Mouse (Mus musculus) G1E (cell line): ENCODE measurements around the gene Cpne2. TPM values are rescaled to one million over a fixed set of nuclear protein-coding genes. Genes with fewer than 3 reads are reported as not detected.
A peak's percentile ranks its signal among the peaks of the same experiment; 100 is the strongest.

ENCODE experiments used
- ATAC-seq: 2 replicates; pipeline ENCODE4 v1.8.0; 2016; ENCODE audit warnings: mild to moderate bottlenecking; ENCODE audit not compliant: insufficient number of reproducible peaks, poor library complexity, low FRiP score, severe bottlenecking; ENCODE audit errors: extremely low read depth
- DNase-seq: peaks from one replicate; pipeline ENCODE4 v3.0.0; 2012; ENCODE audit warnings: low spot score
- H3K27me3 ChIP-seq: 2 replicates; pipeline ENCODE4 v1.6.1; 2012; ENCODE audit warnings: mild to moderate bottlenecking, low read length, inconsistent platforms; ENCODE audit not compliant: insufficient read depth
- H3K36me3 ChIP-seq: replicated peaks from 2 replicates; pipeline ENCODE3; 2012; ENCODE audit warnings: mild to moderate bottlenecking, inconsistent platforms
- H3K4me1 ChIP-seq: 2 replicates; pipeline ENCODE4 v1.6.1; 2012; ENCODE audit warnings: low read depth, low read length, inconsistent platforms, mixed read lengths; ENCODE audit not compliant: insufficient read depth
- H3K4me3 ChIP-seq: 2 replicates; pipeline ENCODE4 v1.5.1; 2012; ENCODE audit warnings: low read depth, mild to moderate bottlenecking, inconsistent platforms, low read length, moderate library complexity, mixed read lengths
- H3K9me3 ChIP-seq: replicated peaks from 2 replicates; pipeline ENCODE4 v1.6.1; 2012; ENCODE audit warnings: inconsistent platforms
- CTCF ChIP-seq: IDR thresholded peaks from 2 replicates; pipeline ENCODE4 v1.5.1; 2012; ENCODE audit warnings: low read depth, low read length, inconsistent platforms, mixed read lengths
- GATA1 ChIP-seq: IDR thresholded peaks from 2 replicates; pipeline ENCODE4 v1.6.1; 2012; ENCODE audit warnings: borderline replicate concordance, low read length, inconsistent platforms, mixed read lengths
- GATA2 ChIP-seq: IDR thresholded peaks from 2 replicates; pipeline ENCODE4 v1.6.1; 2012; ENCODE audit warnings: low read depth, low read length, inconsistent platforms, borderline replicate concordance
- POLR2AphosphoS5 ChIP-seq: IDR thresholded peaks from 2 replicates; pipeline ENCODE4 v1.6.1; 2012; ENCODE audit warnings: low read depth, low read length, inconsistent platforms; ENCODE audit not compliant: insufficient replicate concordance
- TAL1 ChIP-seq: conservative IDR thresholded peaks from 2 replicates; pipeline ENCODE4 v1.6.1; 2012; ENCODE audit warnings: low read depth, low read length, inconsistent platforms, mixed read lengths
- polyA plus RNA-seq: library from polyadenylated mRNA; stranded (reverse); fragments of >175 nt; gene quantifications from 2 replicates; pipeline ENCODE4 v1.2.3, GENCODE M21; 2012
- total RNA-seq, 2 experiments: library from RNA; stranded (forward) in 1 of 2; stranded (reverse) in 1 of 2; fragments of 200-1000 nt in 1 of 2; fragments of >200 nt in 1 of 2; fragmentation: Nextera tagmentation in 1 of 2; gene quantifications; 2 replicates each; pipeline ENCODE4 v1.2.3; 2014 to 2017

Gene Cpne2
- total and polyA plus RNA-seq, 3 experiments, result 0.13 to 0.38 TPM; not detected in 1

- Histone ChIP-seq H3K36me3 (no peaks in the 10 kb centered on the region), H3K4me1 (peaks cover 20% of the 10 kb centered on the region), H3K27me3 (peaks cover 45% of the 10 kb centered on the region), H3K9me3 (no peaks in the 10 kb centered on the region), H3K4me3 (no peak overlapping the region)
- no peak for ATAC-seq
- no peak for DNase-seq
- no peak for TF ChIP-seq GATA2
- TF ChIP-seq TAL1, result no peak
- TF ChIP-seq CTCF, result no peak
- no peak for TF ChIP-seq GATA1
Measured at GRCm38 (mm10) chr8:94493240-94493639, 39.5 kb upstream of the Cpne2 start.

- H3K4me1 ChIP-seq, result peaks cover 40% of the 10 kb centered on the region
- peaks cover 17% of the 10 kb centered on the region for H3K27me3 ChIP-seq
- peak; percentile 76 for ATAC-seq
- no peaks in the 10 kb centered on the region for H3K36me3 ChIP-seq
- DNase-seq, result peak; percentile 29
- peak overlapping the region; percentile 11; the same call in 1 of the 2 replicates for H3K4me3 ChIP-seq
- H3K9me3 ChIP-seq, result no peaks in the 10 kb centered on the region
- TF ChIP-seq CTCF, result no peak
- no peak for TF ChIP-seq GATA1
- no peak for TF ChIP-seq POLR2AphosphoS5
- no peak for TF ChIP-seq GATA2
- peak; percentile 73 for TF ChIP-seq TAL1
Measured at GRCm38 (mm10) chr8:94515430-94516208, 17.2 kb upstream of the Cpne2 start.

GRCm38 (mm10) chr8:94516209-94516593 is 16.6 kb upstream of the Cpne2 start:
- Histone ChIP-seq H3K4me1 (peaks cover 40% of the 10 kb centered on the region), H3K27me3 (peaks cover 15% of the 10 kb centered on the region), H3K9me3 (no peaks in the 10 kb centered on the region), H3K36me3 (no peaks in the 10 kb centered on the region), H3K4me3 (peak overlapping the region; percentile 9; the same call in 1 of the 2 replicates)
- DNase-seq (no peak), ATAC-seq (peak; percentile 58; the same call in 1 of the 2 replicates)
- TF ChIP-seq TAL1 (no peak), POLR2AphosphoS5 (no peak), GATA1 (no peak), CTCF (no peak), GATA2 (no peak)

GRCm38 (mm10) chr8:94516766-94517165 is 16.0 kb upstream of the Cpne2 start:
- no peaks in the 10 kb centered on the region for H3K9me3 ChIP-seq
- ATAC-seq, result no peak
- H3K36me3 ChIP-seq, result no peaks in the 10 kb centered on the region
- peaks cover 40% of the 10 kb centered on the region for H3K4me1 ChIP-seq
- H3K4me3 ChIP-seq, result no peak overlapping the region; the same call in 1 of the 2 replicates
- no peak for TF ChIP-seq CTCF
- TF ChIP-seq GATA2, result no peak
- no peak for TF ChIP-seq GATA1
- TF ChIP-seq TAL1, result no peak
- no peak for TF ChIP-seq POLR2AphosphoS5
- H3K27me3 ChIP-seq, result peaks cover 20% of the 10 kb centered on the region
- DNase-seq, result no peak

GRCm38 (mm10) chr8:94518331-94518730 is 14.5 kb upstream of the Cpne2 start:
- DNase-seq (no peak), ATAC-seq (no peak)
- Histone ChIP-seq H3K4me3 (no peak overlapping the region), H3K9me3 (no peaks in the 10 kb centered on the region), H3K4me1 (peaks cover 40% of the 10 kb centered on the region), H3K27me3 (peaks cover 28% of the 10 kb centered on the region), H3K36me3 (no peaks in the 10 kb centered on the region)
- no peak for TF ChIP-seq GATA2
- TF ChIP-seq TAL1, result no peak
- TF ChIP-seq POLR2AphosphoS5, result no peak
- no peak for TF ChIP-seq CTCF
- TF ChIP-seq GATA1, result no peak

GRCm38 (mm10) chr8:94519021-94519420 is 13.8 kb upstream of the Cpne2 start:
- ATAC-seq (no peak), DNase-seq (no peak)
- Histone ChIP-seq H3K4me1 (peaks cover 36% of the 10 kb centered on the region), H3K4me3 (no peak overlapping the region), H3K36me3 (no peaks in the 10 kb centered on the region), H3K9me3 (no peaks in the 10 kb centered on the region), H3K27me3 (peaks cover 28% of the 10 kb centered on the region)
- no peak for TF ChIP-seq TAL1
- TF ChIP-seq CTCF, result no peak
- no peak for TF ChIP-seq GATA1
- no peak for TF ChIP-seq POLR2AphosphoS5
- TF ChIP-seq GATA2, result no peak

GRCm38 (mm10) chr8:94521481-94521880 is 11.3 kb upstream of the Cpne2 start:
- H3K4me3 ChIP-seq, result no peak overlapping the region
- DNase-seq (no peak), ATAC-seq (no peak)
- H3K27me3 ChIP-seq, result peaks cover 48% of the 10 kb centered on the region
- H3K4me1 ChIP-seq, result peaks cover 17% of the 10 kb centered on the region
- TF ChIP-seq CTCF, result no peak
- no peak for TF ChIP-seq POLR2AphosphoS5
- no peak for TF ChIP-seq TAL1
- TF ChIP-seq GATA1, result no peak
- no peak for TF ChIP-seq GATA2
- H3K9me3 ChIP-seq, result no peaks in the 10 kb centered on the region
- H3K36me3 ChIP-seq, result no peaks in the 10 kb centered on the region
